Mouse (Mus musculus) liver, embryonic 11.5 days (tissue): ENCODE measurements around the gene Lats1. TPM values are rescaled to one million over a fixed set of nuclear protein-coding genes. Genes with fewer than 3 reads are reported as not detected.

Source experiments
- ATAC-seq: fragments of 200-750 bp; cut with Nextera tagmentation; replicated peaks from 2 replicates; pipeline ENCODE4 v1.8.0; 2017; ENCODE audit warnings: moderate number of reproducible peaks, mild to moderate bottlenecking, moderate TSS enrichment, moderate library complexity; ENCODE audit not compliant: low FRiP score
- DNase-seq: peaks from one replicate; pipeline ENCODE4 v3.0.0-alpha.2; 2017; ENCODE audit warnings: low spot score
- H3K27ac ChIP-seq: fragments of 300-500 bp; sonication (generic); 2 replicates; pipeline ENCODE4 v1.5.1; 2014; ENCODE audit warnings: mild to moderate bottlenecking, low read depth, low read length, control low read depth
- H3K27me3 ChIP-seq: fragments of 300-500 bp; sonication (generic); replicated peaks from 2 replicates; pipeline ENCODE4 v1.6.1; 2014; ENCODE audit warnings: low read length, mixed read lengths; ENCODE audit not compliant: control insufficient read depth, insufficient read depth
- H3K36me3 ChIP-seq: fragments of 300-500 bp; sonication (generic); 2 replicates; pipeline ENCODE4 v1.6.1; 2014; ENCODE audit warnings: mild to moderate bottlenecking, low read length, moderate library complexity, mixed read lengths; ENCODE audit not compliant: control insufficient read depth, insufficient read depth
- H3K4me1 ChIP-seq: fragments of 300-500 bp; sonication (generic); replicated peaks from 2 replicates; pipeline ENCODE4 v1.6.1; 2014; ENCODE audit warnings: low read length, mixed read lengths; ENCODE audit not compliant: control insufficient read depth, insufficient read depth
- H3K4me2 ChIP-seq: fragments of 300-500 bp; sonication (generic); 2 replicates; pipeline ENCODE4 v1.6.1; 2014; ENCODE audit warnings: mild to moderate bottlenecking, control low read depth, moderate library complexity
- H3K4me3 ChIP-seq: fragments of 300-500 bp; sonication (generic); 2 replicates; pipeline ENCODE4 v1.5.1; 2014; ENCODE audit warnings: low read depth, low read length, control low read depth
- H3K9ac ChIP-seq: fragments of 300-500 bp; sonication (generic); 2 replicates; pipeline ENCODE4 v1.6.1; 2014; ENCODE audit warnings: low read depth, low read length, control low read depth
- H3K9me3 ChIP-seq: fragments of 300-500 bp; sonication (generic); 2 replicates; pipeline ENCODE4 v1.6.1; 2016; ENCODE audit warnings: low read length, inconsistent platforms, mixed read lengths; ENCODE audit not compliant: control insufficient read depth
- WGBS: fragments of 180-500 bp; shearing (Covaris S2); extraction: QIAGEN DNeasy Blood & Tissue Kit; methylation state at CpG from one replicate; pipeline ENCODE4 v1.1.7; 2014; 5-methylcytosine and 5-hydroxymethylcytosine counted together
- polyA plus RNA-seq: library from polyadenylated mRNA; unstranded; fragments of >200 nt; fragmentation: Nextera tagmentation; extraction: Ambion mirVana; gene quantifications from 2 replicates; pipeline ENCODE4 v1.2.1, GENCODE M21; 2014

Gene Lats1
- polyA plus RNA-seq, 1 experiment from 2014 or later: 7.9 TPM

DNA sequence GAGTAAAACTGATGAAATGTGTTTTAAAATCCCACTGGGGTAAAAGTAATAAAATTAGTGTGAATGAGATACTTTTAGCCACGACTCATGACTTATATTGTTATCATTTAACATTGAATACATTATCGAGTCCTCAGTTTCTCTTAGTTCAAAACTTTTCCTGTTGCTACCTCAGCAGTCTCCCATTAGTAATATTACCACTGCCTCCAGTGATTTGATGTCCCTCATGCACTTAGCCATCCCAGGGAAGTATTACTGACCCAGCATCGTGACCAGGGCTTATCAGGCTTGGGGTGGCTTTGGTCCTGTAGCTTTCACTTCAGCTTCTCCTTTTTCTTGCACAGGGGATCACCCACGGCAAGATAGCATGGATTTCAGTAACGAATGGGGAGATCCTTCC, 29.1 kb downstream of the Lats1 start:
- H3K4me3 ChIP-seq: no peak overlapping the region
- no peak overlapping the region for H3K27ac ChIP-seq
- no peak for ATAC-seq

DNA sequence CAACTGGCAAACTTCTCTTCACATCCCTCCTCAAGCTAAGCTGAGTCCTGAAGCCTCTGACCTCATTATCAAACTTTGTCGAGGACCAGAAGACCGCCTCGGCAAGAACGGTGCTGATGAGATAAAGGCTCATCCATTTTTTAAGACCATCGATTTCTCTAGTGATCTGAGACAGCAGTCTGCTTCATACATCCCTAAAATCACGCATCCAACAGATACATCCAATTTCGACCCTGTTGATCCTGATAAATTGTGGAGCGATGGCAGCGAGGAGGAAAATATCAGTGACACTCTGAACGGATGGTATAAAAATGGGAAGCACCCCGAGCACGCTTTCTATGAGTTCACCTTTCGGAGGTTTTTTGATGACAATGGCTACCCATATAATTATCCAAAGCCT, 31.5 kb downstream of the Lats1 start:
- ATAC-seq (no peak), DNase-seq (peak; percentile 12)
- Histone ChIP-seq H3K4me1 (no peaks in the 10 kb centered on the region), H3K4me2 (no peak overlapping the region), H3K4me3 (no peak overlapping the region), H3K27ac (no peak overlapping the region), H3K9ac (no peak overlapping the region), H3K9me3 (no peaks in the 10 kb centered on the region), H3K27me3 (no peaks in the 10 kb centered on the region), H3K36me3 (peaks cover 15% of the 10 kb centered on the region)
- 84% methylated on average over 13 of the region's 13 CpGs for WGBS

More for the DNA sequence above, 29.1 kb downstream of the Lats1 start:
- Histone ChIP-seq H3K27me3 (no peaks in the 10 kb centered on the region), H3K36me3 (peaks cover 17% of the 10 kb centered on the region), H3K4me1 (no peaks in the 10 kb centered on the region), H3K9ac (no peak overlapping the region), H3K4me2 (no peak overlapping the region), H3K9me3 (no peaks in the 10 kb centered on the region)
- 82% methylated on average over 5 of the region's 5 CpGs for WGBS
- DNase-seq: peak; percentile 22

DNA sequence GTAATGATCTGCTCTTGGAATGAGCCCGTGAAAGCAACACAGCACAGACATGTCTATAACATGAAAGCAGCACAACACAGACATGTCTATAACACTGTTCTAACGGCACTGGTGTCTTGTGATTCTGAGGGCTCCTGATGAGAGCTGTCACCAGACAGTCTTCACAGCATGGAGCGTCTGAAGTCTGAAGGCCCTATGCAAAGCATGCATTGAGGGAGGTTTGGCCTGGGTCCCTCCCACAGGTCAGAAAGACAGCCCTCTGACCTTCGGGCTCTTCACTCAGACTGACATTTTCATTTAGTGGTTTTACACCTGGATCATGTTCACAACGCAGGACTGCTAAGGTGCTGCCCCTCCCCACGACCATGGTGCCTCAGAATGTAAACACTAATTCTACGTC, 34.0 kb downstream of the Lats1 start:
- WGBS: 78% methylated on average over 7 of the region's 7 CpGs
- H3K27ac ChIP-seq: no peak overlapping the region
- H3K4me2 ChIP-seq: no peak overlapping the region
- ATAC-seq (no peak), DNase-seq (peak; percentile 22)
- no peak overlapping the region for H3K9ac ChIP-seq
- peaks cover 15% of the 10 kb centered on the region for H3K36me3 ChIP-seq
- no peaks in the 10 kb centered on the region for H3K9me3 ChIP-seq
- no peaks in the 10 kb centered on the region for H3K27me3 ChIP-seq
- H3K4me3 ChIP-seq: no peak overlapping the region
- no peaks in the 10 kb centered on the region for H3K4me1 ChIP-seq

DNA sequence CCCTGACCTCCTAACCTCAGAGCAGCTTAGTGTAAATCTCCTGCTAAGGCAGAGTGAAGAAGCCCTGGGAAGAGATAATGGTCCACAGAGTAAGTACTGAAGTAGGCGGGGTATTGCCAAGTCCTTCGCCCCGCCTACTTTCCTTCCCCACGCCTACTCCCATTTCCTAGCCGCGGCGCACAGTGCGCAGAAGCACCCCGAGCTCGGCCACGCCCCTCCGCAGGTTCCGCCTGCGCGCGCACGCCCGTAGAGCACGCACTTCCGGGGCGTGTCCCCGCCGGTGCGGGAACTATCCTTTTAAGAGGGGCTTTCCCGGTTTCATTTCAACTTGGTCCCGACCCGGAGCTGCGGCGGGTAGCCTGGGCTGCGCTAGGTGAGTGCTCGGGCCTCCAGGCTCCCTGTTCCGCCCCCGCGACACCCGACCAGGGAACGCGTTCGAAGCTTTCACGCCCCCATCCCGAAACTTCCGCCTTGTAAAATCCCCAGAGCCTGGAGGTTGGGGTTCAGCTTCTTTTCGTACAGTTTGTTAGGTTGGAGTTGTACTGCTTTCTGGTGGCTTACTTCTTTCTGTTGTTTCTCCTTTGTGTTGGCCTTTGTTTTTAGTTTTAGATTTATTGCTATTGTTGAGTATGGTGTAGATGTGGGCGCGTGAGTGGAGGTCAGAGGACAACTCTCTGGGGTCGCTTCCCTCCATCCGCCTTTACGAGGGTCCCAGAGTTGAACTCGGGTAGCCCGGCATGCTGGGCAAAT, 44.9 kb downstream of the Lats1 start, which contains the start of gene Katna1:
TSS of gene Katna1 (plus strand) at position 250 of the 750 bp plus-strand sequence.
- peak within 1 kb of the TSS; percentile 82 for H3K9ac ChIP-seq
- H3K9me3 ChIP-seq: no peaks in the 10 kb centered on the region
- peak within 1 kb of the TSS; percentile 87 for H3K4me2 ChIP-seq
- peak; percentile 94 for DNase-seq
- H3K36me3 ChIP-seq: no peaks in the 10 kb centered on the region
- H3K4me1 ChIP-seq: peaks cover 8% of the 10 kb centered on the region
- under 1% methylated on average over 49 of the region's 49 CpGs for WGBS
- peak within 1 kb of the TSS; percentile 64 for H3K27ac ChIP-seq
- H3K4me3 ChIP-seq: peak within 1 kb of the TSS; percentile 87
- ATAC-seq: peak; percentile 98
- no peaks in the 10 kb centered on the region for H3K27me3 ChIP-seq

DNA sequence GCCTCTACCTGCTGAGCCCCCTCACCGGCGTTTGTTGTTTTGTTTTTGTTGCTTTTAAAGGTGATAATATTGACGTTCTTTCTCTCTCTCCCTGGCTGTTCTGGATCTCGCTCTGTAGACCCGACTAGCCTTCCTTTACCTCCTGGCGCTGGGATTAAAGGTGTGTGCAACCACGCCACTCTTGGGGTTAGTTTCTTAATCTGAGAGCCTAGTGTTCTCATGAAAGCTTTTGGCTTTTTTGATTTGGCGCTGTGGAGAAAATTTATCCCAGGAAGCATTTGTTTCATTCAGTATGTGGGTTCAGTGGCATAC, 45.4 kb downstream of the Lats1 start:
- Histone ChIP-seq H3K4me2 (peak overlapping the region; percentile 87), H3K27me3 (no peaks in the 10 kb centered on the region), H3K4me1 (peaks cover 8% of the 10 kb centered on the region), H3K4me3 (peak overlapping the region; percentile 87), H3K36me3 (no peaks in the 10 kb centered on the region), H3K27ac (peak overlapping the region; percentile 64), H3K9me3 (no peaks in the 10 kb centered on the region), H3K9ac (peak overlapping the region; percentile 82)
- ATAC-seq (no peak), DNase-seq (no peak)
- under 1% methylated on average over 8 of the region's 8 CpGs for WGBS

DNA sequence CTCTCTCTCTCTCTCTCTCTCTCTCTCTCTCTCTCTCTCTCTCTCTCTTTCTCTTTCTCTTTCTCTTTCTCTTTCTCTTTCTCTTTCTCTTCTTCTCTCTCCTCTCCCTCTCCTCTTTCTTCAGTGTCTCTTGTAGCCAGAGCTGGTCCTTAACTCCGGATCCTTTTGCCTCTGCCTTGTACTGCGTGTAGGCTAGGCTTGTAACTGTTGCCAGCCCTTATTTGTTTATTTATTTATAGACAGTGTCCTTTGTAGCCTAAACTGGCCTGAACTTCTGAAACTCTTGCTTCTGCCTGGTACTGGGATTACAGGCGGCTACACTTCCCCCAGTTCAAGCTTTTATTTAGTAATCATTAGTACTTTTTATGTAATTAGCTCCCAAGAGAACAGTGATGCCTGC, 46.0 kb downstream of the Lats1 start:
- Histone ChIP-seq H3K27me3 (no peaks in the 10 kb centered on the region), H3K9ac (0 out of 2 replicates have a peak overlapping the region, but pooled peaks have one; percentile 3), H3K4me3 (peak overlapping the region; percentile 87), H3K36me3 (no peaks in the 10 kb centered on the region), H3K4me2 (peak overlapping the region; percentile 87), H3K4me1 (peaks cover 8% of the 10 kb centered on the region), H3K27ac (no peak overlapping the region), H3K9me3 (no peaks in the 10 kb centered on the region)
- DNase-seq: no peak
- no peak for ATAC-seq
- 23% methylated on average over 3 of the region's 3 CpGs for WGBS

DNA sequence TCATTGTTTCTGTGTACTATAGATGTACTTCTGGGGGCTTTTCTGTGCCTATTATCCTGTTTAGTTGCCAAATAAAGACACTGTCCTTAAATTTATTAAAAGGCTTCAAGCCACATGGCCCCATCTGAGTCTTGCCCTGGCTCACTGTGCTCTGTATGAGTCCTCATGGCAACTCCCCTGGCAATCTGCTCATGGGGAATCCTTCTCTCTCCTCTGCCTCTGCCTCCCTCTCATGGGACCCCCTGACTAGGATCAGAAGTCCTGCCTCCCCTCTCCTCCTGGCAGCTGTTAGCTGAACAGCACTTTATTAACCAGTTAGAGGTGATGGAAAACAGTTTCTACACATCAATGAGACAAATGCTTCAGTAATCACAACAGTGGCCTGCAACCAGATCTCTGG, 50.6 kb downstream of the Lats1 start:
- H3K27ac ChIP-seq: no peak overlapping the region
- H3K4me1 ChIP-seq: peaks cover 6% of the 10 kb centered on the region
- no peaks in the 10 kb centered on the region for H3K27me3 ChIP-seq
- no peaks in the 10 kb centered on the region for H3K9me3 ChIP-seq
- no peak overlapping the region for H3K4me3 ChIP-seq
- DNase-seq: no peak
- no peaks in the 10 kb centered on the region for H3K36me3 ChIP-seq
- no peak for ATAC-seq
- no peak overlapping the region for H3K4me2 ChIP-seq
- H3K9ac ChIP-seq: no peak overlapping the region

DNA sequence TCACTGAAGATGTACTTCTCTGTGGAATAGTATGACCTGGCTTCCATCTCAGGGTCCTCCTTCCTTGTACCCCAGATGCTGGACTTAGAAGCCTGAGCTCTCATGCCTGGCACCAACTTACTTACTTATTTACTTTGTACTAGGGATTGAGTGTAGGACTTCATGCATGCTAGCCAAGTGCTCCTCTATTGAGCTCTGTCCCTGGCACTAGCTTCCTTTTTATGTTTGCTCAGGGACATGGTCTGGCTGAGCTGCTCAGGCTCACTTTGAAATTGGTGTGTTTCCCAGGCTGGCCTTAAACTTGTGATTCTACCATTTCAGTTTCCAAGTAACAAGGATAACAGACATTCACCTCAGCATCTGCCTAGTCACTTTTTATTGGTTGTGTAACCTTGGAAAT, 56.1 kb downstream of the Lats1 start:
- Histone ChIP-seq H3K4me3 (no peak overlapping the region), H3K9me3 (no peaks in the 10 kb centered on the region), H3K27me3 (no peaks in the 10 kb centered on the region), H3K4me2 (no peak overlapping the region), H3K36me3 (no peaks in the 10 kb centered on the region), H3K4me1 (peaks cover 8% of the 10 kb centered on the region), H3K9ac (no peak overlapping the region), H3K27ac (no peak overlapping the region)
- ATAC-seq (no peak), DNase-seq (no peak)

DNA sequence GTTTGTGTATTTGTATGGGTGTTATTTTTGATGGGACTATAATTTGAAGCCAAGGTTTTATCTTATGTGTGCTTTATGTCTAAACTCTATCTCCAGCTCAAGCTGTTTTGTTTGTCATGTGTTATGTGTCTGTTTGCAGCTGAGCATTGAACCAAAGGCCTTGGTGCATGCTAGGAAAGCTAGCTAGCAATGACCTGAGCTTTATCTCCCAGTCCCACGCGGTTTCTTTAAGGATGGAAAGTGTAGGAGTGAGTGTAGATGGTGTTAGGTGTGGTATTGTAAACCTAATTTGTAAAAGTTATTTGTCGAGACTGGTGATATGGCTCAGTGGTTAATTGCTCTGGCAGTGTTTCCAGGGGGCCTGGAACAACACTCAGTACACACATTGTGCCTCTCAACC, 56.9 kb downstream of the Lats1 start:
- ATAC-seq (peak; percentile 85), DNase-seq (no peak)
- Histone ChIP-seq H3K9ac (no peak overlapping the region), H3K9me3 (no peaks in the 10 kb centered on the region), H3K4me1 (peaks cover 8% of the 10 kb centered on the region), H3K4me2 (no peak overlapping the region), H3K27ac (peak overlapping the region; percentile 16; the same call in 1 of the 2 replicates), H3K4me3 (no peak overlapping the region), H3K27me3 (no peaks in the 10 kb centered on the region), H3K36me3 (no peaks in the 10 kb centered on the region)
- 60% methylated on average over 3 of the region's 3 CpGs for WGBS
